Mouse (Mus musculus) forebrain, postnatal 0 days (tissue): ENCODE results near the gene Hydin. TPM values are rescaled to one million over a fixed set of nuclear protein-coding genes. Genes with fewer than 3 reads are reported as not detected.

ENCODE experiments used
- ATAC-seq: fragments of 200-750 bp; cut with Nextera tagmentation; 2 replicates; pipeline ENCODE4 v1.8.0; 2017; ENCODE audit warnings: mild to moderate bottlenecking, moderate library complexity
- DNase-seq: peaks from one replicate; pipeline ENCODE4 v3.0.0-alpha.2; 2015
- H3K27ac ChIP-seq: fragments of 300-500 bp; sonication (generic); 2 replicates; pipeline ENCODE4 v1.5.1; 2014; ENCODE audit warnings: low read depth, mild to moderate bottlenecking, antibody characterized with exemption, low read length, moderate library complexity, mixed read lengths
- H3K27me3 ChIP-seq: fragments of 300-500 bp; sonication (generic); 2 replicates; pipeline ENCODE4 v1.6.1; 2014; ENCODE audit warnings: mild to moderate bottlenecking, low read length, mixed read lengths; ENCODE audit not compliant: insufficient read depth
- H3K36me3 ChIP-seq: fragments of 300-500 bp; sonication (generic); 2 replicates; pipeline ENCODE4 v1.6.1; 2014; ENCODE audit warnings: mild to moderate bottlenecking, moderate library complexity; ENCODE audit not compliant: insufficient read depth
- H3K4me1 ChIP-seq: fragments of 300-500 bp; sonication (generic); 2 replicates; pipeline ENCODE4 v1.6.1; 2014; ENCODE audit warnings: antibody characterized with exemption; ENCODE audit not compliant: insufficient read depth
- H3K4me2 ChIP-seq: fragments of 300-500 bp; sonication (generic); 2 replicates; pipeline ENCODE4 v1.6.1; 2014; ENCODE audit warnings: low read depth, mild to moderate bottlenecking, moderate library complexity
- H3K4me3 ChIP-seq: fragments of 300-500 bp; sonication (generic); 2 replicates; pipeline ENCODE4 v1.5.1; 2014; ENCODE audit warnings: low read depth, low read length, mixed read lengths
- H3K9ac ChIP-seq: fragments of 300-500 bp; sonication (generic); 2 replicates; pipeline ENCODE4 v1.6.1; 2014; ENCODE audit warnings: mild to moderate bottlenecking
- H3K9me3 ChIP-seq: fragments of 300-500 bp; sonication (generic); 2 replicates; pipeline ENCODE4 v1.6.1; 2016; ENCODE audit warnings: low read length
- CTCF ChIP-seq: sonication (generic); IDR thresholded peaks from 2 replicates; pipeline ENCODE4 v1.5.1; 2016; ENCODE audit warnings: antibody characterized with exemption, control low read depth, low read depth
- WGBS: fragments of 180-500 bp; shearing (Covaris S2); extraction: QIAGEN DNeasy Blood & Tissue Kit; methylation state at CpG from one replicate; pipeline ENCODE4 v1.1.7; 2014; 5-methylcytosine and 5-hydroxymethylcytosine counted together
- polyA plus RNA-seq: library from polyadenylated mRNA; unstranded; fragments of >200 nt; fragmentation: Nextera tagmentation; extraction: Ambion mirVana; gene quantifications from 2 replicates; pipeline ENCODE4 v1.2.1, GENCODE M21; 2015
- total RNA-seq: library from RNA; depleted of rRNA; stranded (reverse); fragments of >200 nt; gene quantifications from 2 replicates; pipeline ENCODE4 v1.2.3, GENCODE M21; 2014

The Hydin gene
- total and polyA plus RNA-seq, 2 experiments from 2014 or later = 0.63 to 1.0 TPM

GRCm38 (mm10) chr8:110487644-110488043, 220.9 kb downstream of the Hydin start:
- Histone ChIP-seq H3K4me3 (no peak overlapping the region), H3K4me1 (no peaks in the 10 kb centered on the region), H3K27ac (no peak overlapping the region), H3K36me3 (no peaks in the 10 kb centered on the region), H3K9me3 (0 out of 2 replicates have a peak, but pooled peaks cover 3% of the 10 kb centered on the region), H3K27me3 (no peaks in the 10 kb centered on the region), H3K4me2 (no peak overlapping the region), H3K9ac (no peak overlapping the region)
- ATAC-seq (no peak), DNase-seq (no peak)
- peak; percentile 13; the same call in 1 of the 2 replicates for TF ChIP-seq CTCF
- WGBS = 96% methylated on average over 6 of the region's 6 CpGs

- peak; percentile 54 for TF ChIP-seq CTCF
- WGBS = 80% methylated on average over 4 of the region's 4 CpGs
- Histone ChIP-seq H3K27ac (no peak overlapping the region), H3K4me2 (no peak overlapping the region), H3K9me3 (0 out of 2 replicates have a peak, but pooled peaks cover 3% of the 10 kb centered on the region), H3K36me3 (no peaks in the 10 kb centered on the region), H3K4me3 (no peak overlapping the region), H3K9ac (no peak overlapping the region), H3K27me3 (no peaks in the 10 kb centered on the region), H3K4me1 (no peaks in the 10 kb centered on the region)
- ATAC-seq = no peak
- DNase-seq = no peak
Observed at GRCm38 (mm10) chr8:110489344-110489743, 222.6 kb downstream of the Hydin start.

GRCm38 (mm10) chr8:110491118-110491517, 224.3 kb downstream of the Hydin start:
- WGBS = 95% methylated on average over 5 of the region's 5 CpGs
- no peak overlapping the region for H3K4me2 ChIP-seq
- DNase-seq (no peak), ATAC-seq (no peak)
- no peaks in the 10 kb centered on the region for H3K4me1 ChIP-seq
- H3K27ac ChIP-seq = no peak overlapping the region
- H3K27me3 ChIP-seq = no peaks in the 10 kb centered on the region
- TF ChIP-seq CTCF = peak; percentile 44
- no peaks in the 10 kb centered on the region for H3K36me3 ChIP-seq
- no peak overlapping the region for H3K9ac ChIP-seq
- H3K9me3 ChIP-seq = 0 out of 2 replicates have a peak, but pooled peaks cover 3% of the 10 kb centered on the region
- no peak overlapping the region for H3K4me3 ChIP-seq

GRCm38 (mm10) chr8:110496286-110496685, 229.5 kb downstream of the Hydin start:
- Histone ChIP-seq H3K4me3 (no peak overlapping the region), H3K4me2 (no peak overlapping the region), H3K9me3 (no peaks in the 10 kb centered on the region), H3K27ac (no peak overlapping the region), H3K9ac (no peak overlapping the region), H3K4me1 (no peaks in the 10 kb centered on the region), H3K36me3 (no peaks in the 10 kb centered on the region), H3K27me3 (no peaks in the 10 kb centered on the region)
- TF ChIP-seq CTCF = no peak
- DNase-seq = no peak
- WGBS = 86% methylated on average over 9 of the region's 9 CpGs
- no peak for ATAC-seq

GRCm38 (mm10) chr8:110500253-110500652, 233.5 kb downstream of the Hydin start:
- H3K9me3 ChIP-seq = no peaks in the 10 kb centered on the region
- no peaks in the 10 kb centered on the region for H3K4me1 ChIP-seq
- H3K27ac ChIP-seq = no peak overlapping the region
- ATAC-seq = no peak
- TF ChIP-seq CTCF = no peak
- H3K36me3 ChIP-seq = no peaks in the 10 kb centered on the region
- DNase-seq = no peak
- H3K4me2 ChIP-seq = no peak overlapping the region
- no peaks in the 10 kb centered on the region for H3K27me3 ChIP-seq
- no peak overlapping the region for H3K9ac ChIP-seq
- no peak overlapping the region for H3K4me3 ChIP-seq
- 35% methylated on average over 10 of the region's 10 CpGs for WGBS

- H3K27me3 ChIP-seq = no peaks in the 10 kb centered on the region
- no peak overlapping the region for H3K4me2 ChIP-seq
- H3K4me1 ChIP-seq = no peaks in the 10 kb centered on the region
- no peak overlapping the region for H3K4me3 ChIP-seq
- no peak overlapping the region for H3K27ac ChIP-seq
- no peak for DNase-seq
- H3K9me3 ChIP-seq = no peaks in the 10 kb centered on the region
- 79% methylated on average over 6 of the region's 6 CpGs for WGBS
- H3K36me3 ChIP-seq = no peaks in the 10 kb centered on the region
- no peak overlapping the region for H3K9ac ChIP-seq
- ATAC-seq = no peak
- TF ChIP-seq CTCF = no peak
Observed at GRCm38 (mm10) chr8:110500661-110501060, 233.9 kb downstream of the Hydin start.

- H3K27ac ChIP-seq = no peak overlapping the region
- 92% methylated on average over 4 of the region's 4 CpGs for WGBS
- TF ChIP-seq CTCF = no peak
- H3K9me3 ChIP-seq = no peaks in the 10 kb centered on the region
- H3K36me3 ChIP-seq = no peaks in the 10 kb centered on the region
- H3K4me2 ChIP-seq = no peak overlapping the region
- no peaks in the 10 kb centered on the region for H3K27me3 ChIP-seq
- no peak overlapping the region for H3K4me3 ChIP-seq
- no peaks in the 10 kb centered on the region for H3K4me1 ChIP-seq
- ATAC-seq = no peak
- no peak for DNase-seq
- no peak overlapping the region for H3K9ac ChIP-seq
Observed at GRCm38 (mm10) chr8:110501330-110501729, 234.6 kb downstream of the Hydin start.
